Mouse (Mus musculus): ENCODE data around the gene 9130023H24Rik. TPM values are rescaled to one million over a fixed set of nuclear protein-coding genes. Genes with fewer than 3 reads are reported as not detected.

9130023H24Rik gene
- 1 to 10 TPM; 2.9 to 4.2 TPM for total RNA-seq (2021)

DNA sequence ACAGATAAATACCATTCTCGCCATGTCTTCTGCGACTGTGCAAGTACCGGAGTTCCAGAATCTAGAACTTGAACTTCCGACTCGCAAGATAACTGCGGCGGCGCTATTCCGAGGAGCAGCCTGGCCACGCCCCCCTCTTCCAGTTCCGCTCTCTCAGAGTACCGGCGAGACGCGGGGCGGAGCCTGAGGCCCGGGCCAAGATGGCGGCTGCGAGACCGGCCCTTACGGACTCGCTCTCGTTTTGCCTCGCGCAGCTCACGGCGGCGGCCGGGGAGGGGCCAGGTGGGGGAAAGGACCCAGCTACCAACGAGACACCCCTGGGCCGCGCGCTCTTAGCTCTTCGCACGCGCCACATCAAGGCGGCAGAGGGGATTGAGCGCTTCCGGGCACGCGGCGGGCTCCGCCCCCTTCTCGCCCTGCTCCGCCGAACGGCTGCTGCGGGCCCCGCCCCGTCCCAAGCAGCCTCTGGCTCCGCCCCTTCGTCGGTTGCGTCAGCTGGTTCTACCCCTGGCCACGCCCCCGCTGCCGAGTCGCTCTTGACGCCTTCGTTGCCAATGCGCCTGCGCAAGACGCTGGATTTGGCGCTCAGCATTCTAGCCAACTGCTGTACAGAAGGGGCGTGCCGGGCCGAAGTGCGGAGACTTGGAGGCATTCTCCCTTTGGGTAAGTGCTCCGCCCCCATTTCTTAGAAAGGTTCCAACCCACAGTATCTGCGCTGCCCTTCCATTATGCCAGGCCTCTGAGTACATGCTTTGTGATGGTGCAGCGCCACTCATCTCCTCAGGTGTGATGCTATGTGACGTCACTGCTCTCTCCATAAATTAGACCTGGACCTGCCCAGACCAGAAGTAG lies at the start of gene 9130023H24Rik:
Gene 9130023H24Rik, minus strand, starts transcription at position 105 of the 852 bp plus-strand sequence.
- DNase-seq: peak; percentile 100
- intact Hi-C loops (cut with DNase I): loop anchor here (1.0 kb wide), 1 partner anchor 107 kb away; no protein-coding TSS in a partner anchor

DNA sequence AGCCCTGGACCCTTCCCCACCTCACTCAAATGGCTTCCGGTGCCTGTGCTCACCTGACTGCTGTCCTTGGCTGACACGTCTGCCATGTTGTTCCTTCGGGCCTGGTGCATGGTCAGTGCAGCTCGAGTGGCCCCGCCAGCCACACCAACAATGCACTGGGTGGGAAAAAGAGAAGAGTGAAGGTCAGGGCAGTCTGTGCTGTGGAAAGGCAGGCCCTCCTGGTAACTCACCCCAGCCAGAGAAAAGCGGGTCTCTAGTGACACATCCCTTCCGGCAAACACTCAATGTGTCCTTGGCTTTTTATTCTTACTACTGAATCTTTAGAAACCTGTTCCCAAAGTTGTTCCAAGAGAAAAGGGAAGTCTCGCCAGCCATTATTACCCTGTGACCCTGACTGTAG lies 47.2 kb upstream of the 9130023H24Rik start:
- DNase-seq: no peak
- intact Hi-C loops (cut with DNase I): no loop called here

DNA sequence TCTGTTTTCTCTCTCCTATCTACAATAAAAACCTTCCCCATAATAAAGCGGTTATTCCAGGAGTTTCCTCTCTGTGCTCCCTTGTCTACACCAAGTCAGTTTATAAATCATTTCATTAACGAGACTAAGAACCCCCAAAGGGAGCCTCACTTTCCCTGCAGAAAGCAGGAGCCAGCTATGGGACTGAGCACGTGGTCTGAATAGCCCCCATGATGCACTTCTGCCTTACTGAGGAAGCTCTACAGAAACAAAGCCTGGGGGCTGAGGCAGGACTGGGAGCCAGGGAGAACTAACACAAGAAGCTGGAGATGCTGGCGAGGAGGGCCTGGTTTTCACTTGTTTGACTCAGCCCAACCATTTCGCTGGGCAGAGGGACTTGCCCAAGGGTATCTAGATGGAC lies 46.2 kb upstream of the 9130023H24Rik start:
- intact Hi-C loops (cut with DNase I): no loop called here
- DNase-seq: no peak

DNA sequence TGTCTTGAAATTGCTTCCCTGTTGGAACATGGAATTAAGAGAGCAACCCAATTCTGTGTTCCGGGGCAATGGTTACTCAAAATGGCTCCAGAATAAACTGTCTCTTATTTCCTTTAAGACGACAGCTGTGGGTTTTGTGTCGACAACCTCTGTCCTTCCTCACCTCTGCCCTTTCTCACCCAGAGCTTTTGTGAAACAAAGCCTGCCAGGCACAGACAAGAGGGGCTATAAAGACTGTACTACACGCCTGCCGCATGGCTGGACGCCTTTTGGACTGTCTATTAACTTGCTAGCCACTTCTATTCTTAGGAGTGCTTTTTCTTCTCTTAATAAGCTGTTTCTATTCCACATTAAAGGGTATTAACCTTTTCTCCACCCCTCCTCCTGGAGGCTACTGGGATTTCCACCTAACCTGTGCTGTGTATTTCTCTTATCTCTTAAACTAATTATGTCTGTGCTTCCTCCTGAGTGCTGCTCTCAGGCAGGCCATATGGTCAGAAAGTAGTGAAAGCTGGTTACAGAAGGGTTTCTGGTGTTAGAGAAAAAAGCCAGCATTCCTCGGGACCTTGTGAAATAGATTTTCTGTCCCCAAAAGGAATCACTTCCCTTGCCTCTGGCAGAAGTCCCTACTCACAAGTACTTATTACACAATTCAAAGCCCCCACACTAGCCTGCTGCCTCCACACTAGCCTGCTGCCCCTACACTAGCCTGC lies 44.9 kb upstream of the 9130023H24Rik start:
- intact Hi-C loops (cut with DNase I): no loop called here
- DNase-seq: no peak

DNA sequence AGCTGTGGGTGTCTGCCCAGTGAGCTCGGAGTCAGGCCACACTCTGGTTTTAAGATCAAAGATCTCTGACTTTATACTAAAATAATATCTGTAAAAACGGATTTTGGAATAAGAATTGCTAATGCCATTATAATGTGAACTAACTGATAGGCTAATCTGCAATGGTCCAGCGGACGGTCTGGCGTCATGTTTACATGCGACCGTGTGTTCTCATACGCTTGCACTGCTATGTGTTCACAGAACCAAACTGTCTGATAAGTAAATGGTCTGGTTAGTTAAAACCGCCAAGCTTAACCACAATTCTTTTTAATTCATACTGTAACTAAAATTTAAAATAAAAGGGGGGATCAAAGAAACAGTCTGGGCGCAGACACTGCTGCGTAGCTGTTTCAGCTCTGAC lies 43.9 kb upstream of the 9130023H24Rik start:
- intact Hi-C loops (cut with DNase I): no loop called here
- no peak for DNase-seq

DNA sequence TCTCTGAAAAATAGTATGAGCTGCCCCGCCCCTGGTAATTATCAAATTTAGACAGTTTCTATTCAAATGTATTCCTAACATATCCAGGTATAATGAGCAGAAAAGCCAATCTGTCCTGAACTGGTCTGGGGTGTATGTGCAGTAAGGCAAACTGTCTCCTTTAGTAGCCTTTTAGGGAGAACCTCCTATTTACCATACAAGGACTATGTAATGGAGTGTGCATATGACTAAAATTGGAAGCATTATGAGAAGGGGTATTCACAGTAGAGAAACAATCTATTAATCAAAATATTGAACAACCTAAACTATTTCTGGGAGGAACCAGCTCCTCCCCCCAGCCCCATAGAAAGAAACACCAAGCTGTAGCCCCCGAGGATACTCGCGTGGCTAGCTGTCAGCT lies 41.9 kb upstream of the 9130023H24Rik start:
- intact Hi-C loops (cut with DNase I): no loop called here
- no peak for DNase-seq

DNA sequence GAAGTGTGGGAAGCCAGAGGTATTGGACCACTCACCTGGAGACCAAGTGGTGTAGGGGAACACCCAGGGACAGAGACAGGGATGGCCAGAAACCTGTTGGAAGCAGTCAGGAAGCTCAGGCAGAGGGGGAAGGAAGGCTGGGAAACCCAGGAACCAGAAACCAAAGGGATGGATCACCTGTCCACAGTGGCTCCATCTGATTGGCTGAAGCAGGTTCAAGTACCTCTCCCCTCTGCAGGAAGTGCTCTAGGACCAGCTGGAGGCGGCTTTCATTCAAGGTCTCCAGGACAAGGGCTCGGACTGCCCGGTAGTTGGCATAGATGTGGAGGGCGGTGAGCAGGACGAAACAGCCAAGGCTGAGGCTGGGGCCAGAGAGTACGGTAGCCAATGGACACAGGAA lies 38.2 kb upstream of the 9130023H24Rik start:
- no peak for DNase-seq
- intact Hi-C loops (cut with DNase I): no loop called here

DNA sequence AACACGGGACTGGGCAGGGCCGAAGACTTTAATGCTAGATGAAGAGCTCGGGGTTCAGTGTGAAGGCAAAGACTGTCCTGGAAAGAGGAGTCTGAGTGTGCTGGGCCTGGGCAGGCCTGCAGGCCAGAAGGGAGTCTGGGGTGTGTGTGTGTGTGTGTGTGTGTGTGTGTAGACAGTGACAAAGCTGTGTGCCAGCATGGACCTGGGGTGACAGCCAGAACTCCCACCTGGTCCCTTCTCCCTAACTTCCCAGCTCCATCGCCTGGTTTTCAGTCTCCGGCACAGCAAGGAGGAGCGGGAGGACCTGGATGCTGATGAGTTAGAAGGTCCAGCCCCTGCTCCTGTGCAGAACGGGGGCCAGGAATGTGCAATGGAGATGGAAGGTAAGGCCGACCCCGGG lies 33.7 kb upstream of the 9130023H24Rik start:
- no peak for DNase-seq
- intact Hi-C loops (cut with DNase I): no loop called here

DNA sequence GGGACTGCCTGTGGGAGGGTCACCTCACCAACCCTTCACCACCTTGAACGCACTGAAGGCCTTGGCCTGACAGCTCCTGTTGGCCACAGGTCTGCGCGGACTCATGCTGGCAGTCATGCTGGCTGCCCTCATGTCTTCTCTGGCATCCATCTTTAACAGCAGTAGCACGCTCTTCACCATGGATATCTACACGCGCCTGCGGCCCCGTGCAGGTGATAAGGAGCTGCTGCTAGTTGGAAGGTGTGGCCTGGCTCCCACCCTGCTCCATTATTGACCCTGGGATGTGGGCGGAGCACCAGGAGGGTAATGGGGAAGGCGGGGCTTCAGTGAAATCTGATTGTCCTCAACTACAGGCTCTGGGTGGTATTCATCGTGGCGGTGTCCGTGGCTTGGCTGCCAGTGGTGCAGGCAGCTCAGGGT lies 32.6 kb upstream of the 9130023H24Rik start:
- intact Hi-C loops (cut with DNase I): no loop called here
- no peak for DNase-seq

DNA sequence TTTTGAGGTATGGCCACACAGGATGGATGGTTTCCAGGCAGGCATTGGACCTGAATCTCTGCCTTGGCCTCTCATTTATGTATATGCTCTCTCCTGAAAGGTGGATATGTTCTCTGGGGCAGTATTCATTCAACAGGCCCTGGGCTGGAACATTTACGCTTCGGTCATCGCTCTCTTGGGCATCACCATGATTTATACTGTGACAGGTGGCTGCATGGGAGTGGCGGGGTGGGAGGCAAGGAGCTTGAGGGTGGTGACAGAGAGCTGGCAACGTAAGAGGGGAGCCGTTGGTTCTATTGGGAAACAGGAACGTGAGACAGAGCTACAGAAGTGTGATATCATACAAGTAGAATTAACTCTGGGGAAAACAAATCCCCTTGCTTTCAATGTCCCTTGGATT lies 30.0 kb upstream of the 9130023H24Rik start:
- intact Hi-C loops (cut with DNase I): no loop called here
- no peak for DNase-seq

DNA sequence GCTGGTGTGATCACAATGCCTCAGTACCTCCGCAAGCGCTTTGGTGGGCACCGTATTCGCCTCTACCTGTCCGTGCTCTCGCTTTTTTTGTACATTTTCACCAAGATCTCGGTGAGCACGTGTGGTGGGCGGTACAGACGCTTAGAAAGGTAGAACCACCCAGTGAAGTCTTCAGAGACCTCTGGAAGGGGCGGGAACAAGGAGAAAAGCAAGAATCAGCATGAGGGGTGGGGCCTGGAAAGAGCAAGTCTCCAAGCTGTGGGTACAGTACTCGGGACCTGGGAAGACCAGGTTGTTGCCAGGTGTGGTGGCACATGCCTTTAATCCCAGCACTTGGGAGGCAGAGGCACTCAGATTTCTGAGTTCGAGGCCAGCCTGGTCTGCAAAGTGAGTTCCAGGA lies 29.6 kb upstream of the 9130023H24Rik start:
- intact Hi-C loops (cut with DNase I): no loop called here
- DNase-seq: no peak

DNA sequence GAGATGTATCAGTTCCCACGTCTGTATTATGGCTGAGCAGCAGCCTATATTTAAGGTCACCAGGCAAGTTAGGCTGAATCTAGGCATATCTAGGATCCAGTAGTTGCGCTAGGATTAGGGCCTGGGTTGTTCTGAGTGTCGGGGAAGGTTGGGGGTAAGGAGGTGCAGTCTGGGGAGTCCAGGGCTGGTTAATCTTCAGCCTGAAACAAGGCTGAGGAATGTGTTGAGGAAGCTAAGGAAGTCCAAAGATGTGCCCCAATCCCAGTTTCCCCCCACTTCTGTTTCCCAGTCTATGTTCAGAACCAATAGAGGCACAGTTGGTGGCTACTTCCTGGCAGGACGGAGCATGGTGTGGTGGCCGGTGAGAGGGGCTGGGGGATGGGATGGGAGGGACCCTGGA lies 28.2 kb upstream of the 9130023H24Rik start:
- DNase-seq: no peak
- intact Hi-C loops (cut with DNase I): no loop called here

DNA sequence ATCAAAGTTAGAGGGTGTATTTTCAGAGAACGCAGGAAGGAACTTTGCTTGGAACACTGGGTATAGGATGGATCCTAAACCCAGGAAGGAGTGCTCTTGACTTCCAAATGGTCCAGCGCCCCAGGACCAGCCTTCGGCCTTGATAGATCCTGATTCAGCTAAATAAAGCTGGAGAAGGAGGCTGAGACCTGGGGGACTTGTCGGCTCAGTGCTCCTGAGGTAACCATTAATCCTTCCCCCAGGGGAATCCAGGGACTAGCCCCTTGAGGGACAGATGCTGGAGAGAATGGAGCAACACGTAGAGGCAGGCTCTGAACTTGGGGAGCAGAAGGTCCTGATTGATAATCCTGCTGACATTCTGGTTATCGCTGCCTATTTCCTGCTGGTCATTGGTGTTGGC lies 27.6 kb upstream of the 9130023H24Rik start, which contains the start of gene Slc5a2:
Gene Slc5a2, plus strand, starts transcription at position 247 of the 400 bp plus-strand sequence.
- DNase-seq: no peak
- intact Hi-C loops (cut with DNase I): no loop called here

DNA sequence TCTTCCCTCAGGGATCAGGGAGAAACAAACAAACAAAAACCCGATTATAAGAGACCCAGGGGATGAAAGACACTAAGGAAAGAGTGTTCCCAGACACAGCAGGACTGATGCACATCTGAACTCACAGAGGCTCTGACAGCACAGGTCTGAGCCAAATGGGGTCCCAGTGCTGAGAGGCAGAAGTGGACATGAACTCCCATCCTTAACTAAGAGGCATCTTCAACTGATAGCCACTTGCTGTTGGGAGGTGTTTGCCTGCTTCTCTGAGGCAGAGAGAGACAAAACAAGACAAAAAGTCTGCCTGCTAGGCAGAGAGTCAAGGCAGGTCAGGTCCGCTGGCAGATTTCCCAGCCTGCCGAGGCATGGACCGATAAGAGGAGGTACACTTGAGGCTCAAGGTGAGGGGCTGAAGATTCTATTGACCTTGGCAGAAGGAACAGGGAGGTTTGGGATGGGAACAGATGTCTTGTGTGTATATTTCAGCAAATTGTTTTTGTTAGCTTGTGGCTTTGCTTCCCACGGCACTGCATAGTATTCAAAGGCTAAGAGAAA lies 19.0 kb upstream of the 9130023H24Rik start:
- peak in 1 of 2 experiments; percentile 44 for DNase-seq
- intact Hi-C loops (cut with DNase I): no loop called here

DNA sequence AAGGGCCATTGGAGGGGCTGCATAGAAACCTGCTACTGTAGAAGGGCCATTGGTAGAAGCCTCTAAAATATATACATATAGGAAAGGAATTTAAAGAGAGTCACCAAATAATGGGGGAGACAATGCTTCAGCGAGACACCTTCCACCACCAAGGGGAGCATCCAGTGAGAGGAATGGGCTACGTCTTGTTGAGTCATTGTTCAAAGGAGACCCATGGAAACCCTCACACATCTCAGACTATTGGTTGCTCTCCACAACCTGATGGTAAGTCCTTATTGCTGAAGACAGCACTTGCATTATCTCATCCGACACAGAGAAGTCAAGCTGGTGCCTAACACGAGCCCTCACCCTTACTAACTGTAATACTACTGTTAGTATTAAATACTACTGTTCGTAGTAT lies 17.9 kb upstream of the 9130023H24Rik start:
- intact Hi-C loops (cut with DNase I): no loop called here
- no peak for DNase-seq

DNA sequence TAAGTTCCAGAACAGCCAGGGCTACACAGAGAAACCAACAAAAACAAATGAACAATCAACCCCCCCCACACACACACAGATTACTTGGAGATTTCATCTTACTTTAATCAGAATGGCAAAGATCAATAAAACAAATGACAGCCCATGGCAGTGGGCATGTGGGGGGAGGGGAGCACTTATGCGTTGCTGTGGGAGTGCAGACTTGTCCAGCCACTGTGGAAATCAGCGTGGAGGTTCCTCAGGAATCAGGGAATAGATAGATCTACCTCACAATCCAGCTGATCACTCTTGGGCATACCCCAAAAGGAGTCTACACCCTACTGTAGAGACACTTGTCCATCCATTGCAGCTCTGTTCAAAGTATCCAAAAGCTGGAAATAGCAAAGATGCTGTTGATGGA lies 17.1 kb upstream of the 9130023H24Rik start:
- intact Hi-C loops (cut with DNase I): no loop called here
- DNase-seq: no peak

DNA sequence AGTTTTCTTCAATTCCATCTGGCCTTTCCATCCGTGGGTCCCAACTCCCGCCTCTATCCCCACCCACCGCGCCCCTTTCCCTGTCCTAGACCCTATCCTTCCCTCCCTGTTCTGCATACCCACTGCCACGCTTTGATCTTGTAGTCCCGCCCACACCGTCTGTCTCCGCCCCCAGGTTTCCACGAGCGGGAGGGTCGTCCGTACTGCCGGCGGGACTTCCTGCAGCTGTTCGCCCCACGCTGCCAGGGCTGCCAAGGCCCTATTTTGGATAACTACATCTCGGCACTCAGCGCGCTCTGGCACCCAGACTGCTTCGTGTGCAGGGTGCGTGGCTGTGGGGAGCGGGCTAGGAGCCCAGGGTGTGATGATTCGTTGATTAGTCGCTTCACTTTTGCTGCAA lies 14.8 kb upstream of the 9130023H24Rik start:
- intact Hi-C loops (cut with DNase I): no loop called here
- no peak for DNase-seq

DNA sequence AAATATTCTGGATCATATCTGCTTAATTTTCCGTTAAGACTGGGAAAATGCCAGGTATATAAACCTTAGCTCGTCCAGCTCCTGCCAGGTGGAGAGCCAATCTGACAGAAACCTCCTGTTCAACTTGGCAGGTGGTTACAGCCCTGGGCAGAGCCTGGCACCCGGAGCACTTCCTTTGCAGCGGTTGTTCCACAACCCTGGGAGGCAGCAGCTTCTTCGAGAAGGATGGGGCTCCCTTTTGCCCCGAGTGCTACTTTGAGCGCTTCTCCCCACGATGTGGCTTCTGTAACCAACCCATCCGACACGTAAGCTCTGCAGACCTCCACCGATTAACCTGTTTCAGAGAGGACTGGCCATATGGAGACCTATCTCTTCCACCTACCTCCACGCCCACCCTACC lies 14.1 kb upstream of the 9130023H24Rik start:
- intact Hi-C loops (cut with DNase I): no loop called here
- no peak for DNase-seq

DNA sequence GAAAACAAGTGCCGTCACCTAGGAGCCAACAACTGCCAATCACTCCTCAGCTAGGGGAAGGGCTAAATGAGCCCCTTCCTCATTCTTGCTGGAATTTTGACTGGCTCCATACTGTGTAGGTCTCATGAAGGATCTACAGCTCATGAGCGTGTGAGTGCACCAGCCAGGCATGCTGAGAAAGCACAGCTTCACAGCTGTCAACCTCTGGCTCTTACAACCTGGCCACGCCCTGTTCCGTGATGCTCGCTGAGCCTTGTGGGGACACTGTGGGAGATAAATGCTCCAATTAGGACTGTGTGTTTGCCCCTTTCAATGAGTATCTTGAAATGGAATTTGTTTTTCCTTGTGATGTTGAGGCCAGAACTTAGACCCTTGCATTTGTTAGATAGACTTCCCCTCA lies 12.2 kb upstream of the 9130023H24Rik start:
- intact Hi-C loops (cut with DNase I): loop anchor here (5.0 kb wide), 3 partner anchors 47 to 457 kb away; partner anchors contain the start of genes BC017158 and Tial1
- no peak for DNase-seq

DNA sequence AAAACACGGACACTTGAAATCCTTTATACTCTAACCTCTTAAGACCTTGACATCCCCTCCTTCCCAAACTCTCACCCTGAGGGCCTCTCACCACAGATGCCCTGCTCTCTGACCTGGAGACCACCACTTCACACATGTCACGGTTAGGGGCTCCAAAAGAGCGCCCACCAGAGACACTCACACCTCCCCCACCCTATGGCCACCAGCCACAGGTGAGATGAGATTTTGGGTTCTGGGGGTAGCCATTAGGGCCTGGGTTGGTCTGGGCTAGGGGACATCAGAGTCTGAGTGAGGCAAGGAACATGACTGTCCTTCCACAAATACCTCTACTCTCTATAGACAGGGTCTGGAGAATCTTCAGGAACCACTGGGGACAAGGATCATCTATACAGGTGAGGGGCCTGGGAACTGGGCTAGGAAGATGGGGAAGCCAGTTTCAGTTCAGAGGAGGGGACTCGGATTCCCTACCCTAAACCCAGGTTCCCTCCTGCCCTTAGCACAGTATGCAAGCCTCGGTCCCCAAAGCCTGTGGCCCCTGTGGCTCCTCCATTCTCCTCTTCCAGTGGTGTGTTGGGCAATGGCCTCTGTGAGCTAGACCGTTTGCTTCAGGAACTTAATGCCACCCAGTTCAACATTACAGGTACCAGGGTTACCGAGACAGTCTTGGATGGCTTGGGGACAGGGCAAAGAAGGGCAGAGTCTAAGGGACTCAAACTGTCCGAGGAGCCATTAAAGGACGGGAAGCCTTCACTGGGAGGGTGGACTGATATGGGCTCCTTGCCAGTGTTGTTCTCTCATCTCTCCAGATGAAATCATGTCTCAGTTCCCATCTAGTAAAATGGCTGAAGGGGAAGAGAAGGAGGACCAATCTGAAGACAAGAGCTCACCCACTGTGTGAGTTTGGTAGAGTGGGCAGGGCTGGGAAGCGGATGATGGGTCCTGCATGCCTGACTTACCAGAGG lies 10.5 kb upstream of the 9130023H24Rik start:
- DNase-seq: no peak
- intact Hi-C loops (cut with DNase I): loop anchor here (5.0 kb wide), 3 partner anchors 49 to 459 kb away; partner anchors contain the start of genes BC017158 and Tial1
